Mouse (Mus musculus) intestine, postnatal 0 days (tissue): ENCODE data around the gene BC030867. TPM values are rescaled to one million over a fixed set of nuclear protein-coding genes. Genes with fewer than 3 reads are reported as not detected.

Experiments
- ATAC-seq: fragments of 200-750 bp; cut with Nextera tagmentation; 2 replicates; pipeline ENCODE4 v1.8.0; 2017; ENCODE audit warnings: mild to moderate bottlenecking, moderate TSS enrichment, moderate library complexity
- H3K27ac ChIP-seq: fragments of 300-500 bp; sonication (generic); 2 replicates; pipeline ENCODE4 v1.5.1; 2014; ENCODE audit warnings: mild to moderate bottlenecking, low read depth, low read length, moderate library complexity
- H3K27me3 ChIP-seq: fragments of 300-500 bp; sonication (generic); replicated peaks from 2 replicates; pipeline ENCODE4 v1.6.1; 2014; ENCODE audit warnings: low read length, mixed read lengths; ENCODE audit not compliant: control insufficient read depth, insufficient read depth
- H3K36me3 ChIP-seq: fragments of 300-500 bp; sonication (generic); 2 replicates; pipeline ENCODE4 v1.6.1; 2014; ENCODE audit warnings: mild to moderate bottlenecking, moderate library complexity; ENCODE audit not compliant: control insufficient read depth, insufficient read depth
- H3K4me1 ChIP-seq: fragments of 300-500 bp; sonication (generic); replicated peaks from 2 replicates; pipeline ENCODE4 v1.6.1; 2014; ENCODE audit warnings: antibody characterized with exemption, low read length, mixed read lengths; ENCODE audit not compliant: control insufficient read depth, insufficient read depth
- H3K4me2 ChIP-seq: fragments of 300-500 bp; sonication (generic); replicated peaks from 2 replicates; pipeline ENCODE4 v1.6.1; 2014; ENCODE audit warnings: low read depth, mild to moderate bottlenecking, moderate library complexity
- H3K4me3 ChIP-seq: fragments of 300-500 bp; sonication (generic); 2 replicates; pipeline ENCODE4 v1.5.1; 2014; ENCODE audit warnings: low read depth, low read length
- H3K9ac ChIP-seq: fragments of 300-500 bp; sonication (generic); 2 replicates; pipeline ENCODE4 v1.6.1; 2014; ENCODE audit warnings: mild to moderate bottlenecking, low read depth, low read length
- H3K9me3 ChIP-seq: fragments of 300-500 bp; sonication (generic); 2 replicates; pipeline ENCODE4 v1.6.1; 2016; ENCODE audit warnings: mixed run types; ENCODE audit not compliant: control insufficient read depth
- CTCF ChIP-seq: sonication (generic); IDR thresholded peaks from 2 replicates; pipeline ENCODE4 v1.5.1; 2016; ENCODE audit warnings: low read depth, mild to moderate bottlenecking, control low read depth, antibody characterized with exemption, moderate library complexity
- WGBS: fragments of 180-500 bp; shearing (Covaris S2); extraction: QIAGEN DNeasy Blood & Tissue Kit; methylation state at CpG from one replicate; pipeline ENCODE4 v1.1.7; 2014; 5-methylcytosine and 5-hydroxymethylcytosine counted together
- polyA plus RNA-seq: library from polyadenylated mRNA; unstranded; fragments of >200 nt; fragmentation: Nextera tagmentation; extraction: Ambion mirVana; gene quantifications from 2 replicates; pipeline ENCODE4 v1.2.1, GENCODE M21; 2015

The BC030867 gene
- polyA plus RNA-seq, 1 experiment from 2014 or later = 3.4 TPM

DNA sequence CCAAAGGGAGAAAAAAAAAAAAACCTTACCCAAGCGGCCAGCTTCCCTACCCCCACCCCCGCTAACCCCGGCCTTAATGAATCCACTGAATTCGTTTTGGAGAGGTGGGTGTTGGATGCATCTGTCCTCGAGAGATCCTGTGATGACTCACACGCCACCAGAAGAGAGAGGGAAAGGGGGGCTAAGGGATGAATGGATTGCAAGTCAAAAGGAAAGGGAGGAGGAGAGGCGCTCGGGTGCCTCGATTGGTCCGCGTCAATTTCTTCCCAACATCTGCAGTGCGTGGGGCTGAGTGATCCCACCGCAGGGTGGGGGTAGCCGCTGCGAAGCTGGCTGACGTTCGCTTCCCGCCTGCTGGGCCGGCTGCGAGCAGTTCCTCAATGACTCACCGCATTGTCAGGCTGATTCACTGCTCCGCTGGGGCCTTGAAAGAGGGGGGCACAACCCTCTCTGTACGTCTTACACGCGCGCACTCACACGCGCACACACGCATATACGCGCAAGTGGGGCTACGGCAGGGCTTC, 3.7 kb upstream of the BC030867 start:
- Histone ChIP-seq H3K9ac (no peak overlapping the region), H3K4me3 (peak overlapping the region; percentile 32), H3K36me3 (no peaks in the 10 kb centered on the region), H3K4me1 (0 out of 2 replicates have a peak, but pooled peaks cover 3% of the 10 kb centered on the region), H3K4me2 (peak overlapping the region; percentile 73), H3K27me3 (no peaks in the 10 kb centered on the region), H3K9me3 (no peaks in the 10 kb centered on the region), H3K27ac (no peak overlapping the region)
- 2% methylated on average over 31 of the region's 32 CpGs for WGBS
- ATAC-seq = peak; percentile 32
- TF ChIP-seq CTCF = peak; percentile 36; the same call in 1 of the 2 replicates

DNA sequence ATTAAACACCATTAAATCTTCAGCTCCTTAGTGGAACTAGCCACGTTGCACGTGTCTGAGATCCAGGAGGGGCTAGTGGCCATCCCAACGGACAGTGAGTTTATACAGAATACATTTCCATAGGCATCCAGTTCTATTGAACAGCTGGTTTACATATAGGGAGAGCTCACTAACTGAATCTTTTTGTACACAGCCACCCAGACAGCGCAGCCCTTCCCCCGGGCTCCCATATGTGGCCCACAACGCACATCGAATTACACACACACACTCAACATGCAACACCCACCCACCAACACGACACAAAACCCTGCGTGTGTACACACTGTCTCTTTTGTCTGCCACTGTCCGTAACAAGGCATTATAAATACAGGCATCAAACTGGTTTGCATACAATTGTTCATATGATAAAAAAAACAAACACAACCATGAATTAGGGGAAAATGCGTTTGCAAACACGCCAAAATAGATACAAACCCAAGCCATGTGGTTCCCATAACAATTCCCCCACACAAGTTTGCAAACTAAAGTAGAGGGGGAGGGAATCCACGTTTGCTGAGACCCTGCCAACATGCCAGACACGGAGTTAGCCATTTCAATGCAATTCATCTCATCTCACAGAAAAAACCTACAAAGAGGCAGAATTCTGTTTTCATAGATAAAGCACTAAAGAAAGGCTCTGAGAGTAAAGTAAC, 3.0 kb upstream of the BC030867 start:
- WGBS = 53% methylated on average over 14 of the region's 14 CpGs
- TF ChIP-seq CTCF = no peak
- H3K27ac ChIP-seq = no peak overlapping the region
- H3K4me1 ChIP-seq = 0 out of 2 replicates have a peak, but pooled peaks cover 3% of the 10 kb centered on the region
- ATAC-seq = no peak
- H3K4me2 ChIP-seq = peak overlapping the region; percentile 73
- H3K9me3 ChIP-seq = no peaks in the 10 kb centered on the region
- H3K27me3 ChIP-seq = no peaks in the 10 kb centered on the region
- H3K9ac ChIP-seq = no peak overlapping the region
- H3K36me3 ChIP-seq = no peaks in the 10 kb centered on the region
- H3K4me3 ChIP-seq = peak overlapping the region; percentile 32

DNA sequence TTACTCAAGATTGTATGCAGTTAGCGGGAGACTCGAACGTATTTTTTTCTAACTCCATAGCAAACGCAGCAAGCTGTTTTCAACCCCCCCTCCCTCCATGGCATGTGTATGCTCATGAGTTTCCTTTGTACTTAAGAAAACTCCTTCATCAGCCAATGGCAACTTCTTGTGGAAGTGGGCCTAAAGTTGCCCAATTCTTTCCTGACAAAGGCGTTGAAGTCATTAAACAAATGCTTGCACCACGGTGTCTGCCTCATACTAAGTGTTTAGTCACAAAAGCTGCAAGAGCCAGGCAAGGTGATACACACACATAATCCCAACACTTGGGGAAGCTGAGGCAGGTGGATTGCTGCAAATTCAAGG, 2.4 kb upstream of the BC030867 start:
- 66% methylated on average over 6 of the region's 6 CpGs for WGBS
- Histone ChIP-seq H3K36me3 (no peaks in the 10 kb centered on the region), H3K9me3 (no peaks in the 10 kb centered on the region), H3K4me3 (no peak overlapping the region), H3K4me2 (no peak overlapping the region), H3K27ac (no peak overlapping the region), H3K4me1 (no peaks in the 10 kb centered on the region), H3K27me3 (no peaks in the 10 kb centered on the region), H3K9ac (no peak overlapping the region)
- ATAC-seq = no peak
- no peak for TF ChIP-seq CTCF

DNA sequence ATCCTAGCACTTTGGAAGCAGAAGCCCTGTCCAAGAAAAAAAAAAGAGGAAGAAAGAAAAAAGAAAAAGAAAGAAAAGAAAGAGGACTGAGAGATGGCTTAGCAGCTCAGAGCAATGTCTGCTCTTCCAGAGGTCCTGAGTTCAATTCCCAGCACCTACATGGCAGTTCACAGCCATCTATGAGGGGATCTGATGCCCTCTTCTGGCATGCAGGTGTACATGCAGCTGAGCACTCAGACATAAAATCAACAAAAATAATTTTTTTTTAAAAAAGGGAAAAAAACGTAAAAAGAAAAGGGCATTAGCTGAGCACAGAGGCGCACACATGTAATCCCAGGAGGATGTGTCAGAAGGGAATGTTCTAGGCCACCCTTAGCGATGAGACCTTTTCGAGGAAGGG, 1.8 kb upstream of the BC030867 start:
- 87% methylated on average over 4 of the region's 4 CpGs for WGBS
- Histone ChIP-seq H3K9ac (no peak overlapping the region), H3K9me3 (no peaks in the 10 kb centered on the region), H3K4me2 (no peak overlapping the region), H3K4me1 (no peaks in the 10 kb centered on the region), H3K27ac (no peak overlapping the region), H3K36me3 (no peaks in the 10 kb centered on the region), H3K27me3 (no peaks in the 10 kb centered on the region), H3K4me3 (no peak overlapping the region)
- no peak for ATAC-seq
- peak; percentile 55 for TF ChIP-seq CTCF

DNA sequence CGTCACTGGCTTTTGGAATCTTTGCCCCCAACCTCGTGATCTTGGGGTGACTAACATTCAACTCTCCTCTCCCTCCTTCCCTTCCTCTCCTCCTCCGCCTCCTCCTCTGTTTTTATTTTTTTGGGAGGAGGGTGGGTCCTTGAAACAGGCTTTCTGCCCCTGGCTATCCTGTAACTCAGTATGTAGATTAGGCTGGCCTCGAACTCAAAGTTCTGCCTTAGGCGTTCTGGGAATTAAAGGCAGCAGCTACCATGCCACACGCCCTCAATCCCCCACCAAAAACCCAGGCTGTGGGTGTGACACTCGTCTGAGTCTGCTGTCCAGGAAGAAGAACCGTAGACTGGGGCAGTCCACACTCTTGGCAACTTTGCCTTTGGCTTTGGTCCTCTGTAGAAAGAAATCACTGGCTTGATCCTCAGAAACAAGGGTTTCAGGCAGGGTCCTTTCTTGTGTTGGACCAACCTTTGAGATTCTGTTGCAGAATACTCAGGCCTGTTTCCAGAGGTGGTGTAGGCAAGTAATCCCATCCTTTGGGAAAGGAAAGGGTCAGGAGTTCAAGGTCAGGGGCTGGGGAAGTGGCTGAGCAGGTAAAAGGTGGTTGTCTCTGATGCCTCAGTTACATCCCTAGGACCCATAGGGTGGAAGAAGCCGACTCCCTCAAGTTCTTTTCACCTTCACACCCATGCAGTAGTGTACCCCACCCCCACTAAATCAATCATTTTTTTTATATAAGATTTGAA, 839 bp downstream of the BC030867 start:
- H3K27me3 ChIP-seq = no peaks in the 10 kb centered on the region
- H3K9ac ChIP-seq = peak overlapping the region; percentile 55; the same call in 1 of the 2 replicates
- ATAC-seq = no peak
- peak overlapping the region; percentile 94 for H3K4me2 ChIP-seq
- no peak overlapping the region for H3K27ac ChIP-seq
- TF ChIP-seq CTCF = no peak
- no peaks in the 10 kb centered on the region for H3K9me3 ChIP-seq
- peaks cover 3% of the 10 kb centered on the region; the same call in 1 of the 2 replicates for H3K36me3 ChIP-seq
- H3K4me3 ChIP-seq = peak overlapping the region; percentile 69
- 10% methylated on average over 9 of the region's 9 CpGs for WGBS
- no peaks in the 10 kb centered on the region for H3K4me1 ChIP-seq

DNA sequence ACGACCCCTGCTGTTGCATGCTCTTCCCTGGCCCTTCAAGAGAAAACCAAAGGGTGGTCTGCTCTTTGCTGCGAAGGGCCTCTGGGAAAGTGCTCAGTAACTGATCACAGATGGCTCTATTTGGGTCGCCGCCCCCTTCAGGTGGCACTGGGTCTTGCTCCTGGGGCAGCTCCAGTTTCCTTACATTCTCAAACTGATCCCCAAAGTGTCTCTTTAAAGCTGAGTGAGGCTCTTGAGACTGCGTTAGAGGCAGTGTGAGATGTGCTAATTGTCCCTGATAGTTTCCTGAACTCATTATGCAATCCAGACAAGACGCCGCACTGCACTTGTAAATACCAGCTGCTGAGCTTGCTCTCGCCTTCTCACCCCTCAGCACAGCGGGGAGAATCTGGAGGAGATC, 8.8 kb downstream of the BC030867 start:
- H3K4me3 ChIP-seq = no peak overlapping the region
- H3K9ac ChIP-seq = no peak overlapping the region; the same call in 1 of the 2 replicates
- WGBS = 44% methylated on average over 9 of the region's 9 CpGs
- no peak for ATAC-seq
- H3K4me1 ChIP-seq = no peaks in the 10 kb centered on the region
- no peaks in the 10 kb centered on the region for H3K27me3 ChIP-seq
- no peak overlapping the region for H3K27ac ChIP-seq
- no peaks in the 10 kb centered on the region for H3K9me3 ChIP-seq
- TF ChIP-seq CTCF = peak; percentile 55
- H3K4me2 ChIP-seq = no peak overlapping the region
- H3K36me3 ChIP-seq = peaks cover 22% of the 10 kb centered on the region
